Mouse (Mus musculus) thymus, adult 2 months (tissue): ENCODE data around the gene Fanca. TPM values are rescaled to one million over a fixed set of nuclear protein-coding genes. Genes with fewer than 3 reads are reported as not detected.

ENCODE experiments used
- DNase-seq: peaks from one replicate; pipeline ENCODE4 v3.0.0; 2021
- H3K27ac ChIP-seq: fragments of 200-500 bp; 2 replicates; pipeline ENCODE4 v1.5.1; 2012; ENCODE audit warnings: low read length, control low read depth; ENCODE audit not compliant: control insufficient read depth, insufficient read depth
- H3K27me3 ChIP-seq: fragments of 200-500 bp; 2 replicates; pipeline ENCODE4 v1.6.1; 2012; ENCODE audit warnings: mild to moderate bottlenecking, low read length, moderate library complexity, mixed read lengths; ENCODE audit not compliant: control insufficient read depth, insufficient read depth
- H3K36me3 ChIP-seq: fragments of 200-500 bp; 2 replicates; pipeline ENCODE4 v1.6.1; 2012; ENCODE audit warnings: mild to moderate bottlenecking, low read length, moderate library complexity; ENCODE audit not compliant: control insufficient read depth, insufficient read depth
- H3K4me1 ChIP-seq: fragments of 200-500 bp; replicated peaks from 2 replicates; pipeline ENCODE4 v1.6.1; 2012; ENCODE audit warnings: low read length; ENCODE audit not compliant: control insufficient read depth, insufficient read depth
- H3K4me3 ChIP-seq: fragments of 200-500 bp; 2 replicates; pipeline ENCODE4 v1.5.1; 2012; ENCODE audit warnings: mild to moderate bottlenecking, low read length, control low read depth, moderate library complexity; ENCODE audit not compliant: control insufficient read depth, insufficient read depth
- CTCF ChIP-seq: fragments of 200-500 bp; IDR thresholded peaks from 2 replicates; pipeline ENCODE4 v1.5.1; 2012; ENCODE audit warnings: mild to moderate bottlenecking, control low read depth, low read length, moderate library complexity, borderline replicate concordance; ENCODE audit not compliant: control insufficient read depth, poor library complexity, insufficient read depth; ENCODE audit errors: extremely low read depth
- POLR2A ChIP-seq: fragments of 200-500 bp; IDR thresholded peaks from 2 replicates; pipeline ENCODE4 v1.6.1; 2012; ENCODE audit warnings: mild to moderate bottlenecking, low read length, control low read depth, moderate library complexity; ENCODE audit not compliant: control insufficient read depth, poor library complexity, insufficient read depth; ENCODE audit errors: extremely low read depth
- WGBS: fragments of 180-500 bp; shearing (Covaris S2); methylation state at CpG from one replicate; pipeline ENCODE4 v1.1.7; 2018; 5-methylcytosine and 5-hydroxymethylcytosine counted together
- polyA plus RNA-seq: library from polyadenylated mRNA; depleted of rRNA; stranded (reverse); fragments of >200 nt; gene quantifications from 2 replicates; pipeline ENCODE4 v1.2.3, GENCODE M21; 2012

Gene Fanca
- polyA plus RNA-seq, 1 experiment: 84.5 TPM

GRCm38 (mm10) chr8:123341040-123342015, 23.0 kb upstream of the Fanca start:
- Histone ChIP-seq H3K4me1 (peaks cover 11% of the 10 kb centered on the region), H3K27ac (no peak overlapping the region), H3K27me3 (no peaks in the 10 kb centered on the region), H3K36me3 (no peaks in the 10 kb centered on the region), H3K4me3 (no peak overlapping the region)
- WGBS: 65% methylated on average over 27 of the region's 27 CpGs
- TF ChIP-seq POLR2A (no peak), CTCF (no peak)
- DNase-seq: no peak

DNA sequence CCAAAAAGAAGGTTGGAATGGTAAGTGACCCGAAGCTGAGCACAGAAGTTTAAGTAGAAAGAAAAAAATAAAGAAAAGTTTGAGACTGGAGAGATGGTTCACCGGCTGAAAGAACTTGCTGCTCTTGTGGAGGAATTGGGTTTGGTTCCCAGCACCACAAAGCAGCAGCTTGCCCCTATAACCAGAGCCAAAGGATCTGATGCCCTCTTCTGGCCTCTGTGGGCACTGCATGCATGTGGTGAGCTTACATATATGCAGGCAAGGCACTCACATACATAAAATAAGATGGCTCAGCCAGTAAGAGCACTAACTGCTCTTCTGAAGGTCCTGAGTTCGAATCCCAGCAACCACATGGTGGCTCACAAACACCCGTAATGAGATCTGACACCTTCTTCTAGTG, 21.7 kb upstream of the Fanca start:
- Histone ChIP-seq H3K27me3 (no peaks in the 10 kb centered on the region), H3K4me1 (peaks cover 11% of the 10 kb centered on the region), H3K4me3 (no peak overlapping the region), H3K36me3 (no peaks in the 10 kb centered on the region), H3K27ac (no peak overlapping the region)
- TF ChIP-seq CTCF (no peak), POLR2A (no peak)
- WGBS: 93% methylated on average over 4 of the region's 4 CpGs
- no peak for DNase-seq

GRCm38 (mm10) chr8:123337475-123337874, 19.1 kb upstream of the Fanca start:
- H3K36me3 ChIP-seq: no peaks in the 10 kb centered on the region
- H3K4me3 ChIP-seq: no peak overlapping the region
- no peaks in the 10 kb centered on the region for H3K27me3 ChIP-seq
- peaks cover 13% of the 10 kb centered on the region for H3K4me1 ChIP-seq
- DNase-seq: no peak
- WGBS: 88% methylated on average over 3 of the region's 3 CpGs
- TF ChIP-seq CTCF (no peak), POLR2A (no peak)
- no peak overlapping the region for H3K27ac ChIP-seq

DNA sequence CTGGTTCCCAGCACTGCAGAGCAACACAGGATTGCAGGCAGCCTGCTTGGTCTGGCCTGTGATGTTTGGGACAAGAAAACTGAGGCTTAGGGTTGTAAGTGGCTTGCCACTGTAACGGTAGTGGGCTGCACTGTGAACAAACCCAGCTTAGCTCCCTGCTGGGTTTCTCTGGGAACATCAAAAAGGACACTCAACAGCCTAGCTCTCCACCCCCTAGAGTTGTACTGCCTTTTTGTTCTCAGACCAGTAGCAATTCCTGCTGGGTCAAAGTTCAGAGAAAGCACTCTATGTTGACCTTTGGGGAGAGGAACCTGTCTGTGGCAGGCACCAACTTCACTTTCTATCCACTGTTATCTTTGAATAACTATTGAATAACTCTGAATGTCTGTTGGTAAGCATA, 16.1 kb upstream of the Fanca start:
- Histone ChIP-seq H3K36me3 (no peaks in the 10 kb centered on the region), H3K27ac (no peak overlapping the region), H3K4me3 (no peak overlapping the region), H3K4me1 (peaks cover 18% of the 10 kb centered on the region), H3K27me3 (no peaks in the 10 kb centered on the region)
- no peak for DNase-seq
- 54% methylated on average over 1 of the region's 1 CpGs for WGBS
- TF ChIP-seq CTCF: no peak
- no peak for TF ChIP-seq POLR2A

GRCm38 (mm10) chr8:123333864-123334263, 15.5 kb upstream of the Fanca start:
- Histone ChIP-seq H3K4me3 (no peak overlapping the region), H3K27ac (no peak overlapping the region)

GRCm38 (mm10) chr8:123333091-123333587, 14.8 kb upstream of the Fanca start:
- Histone ChIP-seq H3K4me3 (peak overlapping the region; percentile 26), H3K36me3 (no peaks in the 10 kb centered on the region), H3K4me1 (peaks cover 18% of the 10 kb centered on the region), H3K27ac (no peak overlapping the region), H3K27me3 (no peaks in the 10 kb centered on the region)
- WGBS: 19% methylated on average over 21 of the region's 21 CpGs
- no peak for DNase-seq
- TF ChIP-seq POLR2A (no peak), CTCF (no peak)

More at GRCm38 (mm10) chr8:123333864-123334263, 15.5 kb upstream of the Fanca start:
- TF ChIP-seq CTCF (no peak), POLR2A (no peak)
- no peaks in the 10 kb centered on the region for H3K36me3 ChIP-seq
- DNase-seq: no peak
- WGBS: 34% methylated on average over 7 of the region's 7 CpGs
- H3K27me3 ChIP-seq: no peaks in the 10 kb centered on the region
- H3K4me1 ChIP-seq: peaks cover 18% of the 10 kb centered on the region
